Mouse (Mus musculus) hindbrain, embryonic 12.5 days (tissue): ENCODE results near the gene Lrp2bp. TPM values are rescaled to one million over a fixed set of nuclear protein-coding genes. Genes with fewer than 3 reads are reported as not detected.

Experiments
- ATAC-seq: fragments of 200-750 bp; cut with Nextera tagmentation; 2 replicates; pipeline ENCODE4 v1.8.0; 2017; ENCODE audit warnings: moderate TSS enrichment; ENCODE audit not compliant: low FRiP score
- H3K27ac ChIP-seq: fragments of 300-500 bp; sonication (generic); 2 replicates; pipeline ENCODE4 v1.5.1; 2016; ENCODE audit warnings: mild to moderate bottlenecking
- H3K27me3 ChIP-seq: fragments of 300-500 bp; sonication (generic); 2 replicates; pipeline ENCODE4 v1.6.1; 2016; ENCODE audit warnings: mild to moderate bottlenecking
- H3K36me3 ChIP-seq: fragments of 300-500 bp; sonication (generic); 2 replicates; pipeline ENCODE4 v1.6.1; 2016; ENCODE audit warnings: mild to moderate bottlenecking
- H3K4me1 ChIP-seq: fragments of 300-500 bp; sonication (generic); 2 replicates; pipeline ENCODE4 v1.6.1; 2016
- H3K4me2 ChIP-seq: fragments of 300-500 bp; sonication (generic); replicated peaks from 2 replicates; pipeline ENCODE4 v1.6.1; 2016; ENCODE audit warnings: mild to moderate bottlenecking
- H3K4me3 ChIP-seq: fragments of 300-500 bp; sonication (generic); 2 replicates; pipeline ENCODE4 v1.5.1; 2016; ENCODE audit warnings: mild to moderate bottlenecking
- H3K9ac ChIP-seq: fragments of 300-500 bp; sonication (generic); 2 replicates; pipeline ENCODE4 v1.6.1; 2016; ENCODE audit warnings: mild to moderate bottlenecking, moderate library complexity
- H3K9me3 ChIP-seq: fragments of 300-500 bp; sonication (generic); replicated peaks from 2 replicates; pipeline ENCODE4 v1.6.1; 2016; ENCODE audit warnings: mild to moderate bottlenecking
- WGBS: fragments of 180-500 bp; shearing (Covaris S2); methylation state at CpG from one replicate; pipeline ENCODE4 v1.1.7; 2016; 5-methylcytosine and 5-hydroxymethylcytosine counted together
- polyA plus RNA-seq: library from polyadenylated mRNA; unstranded; fragments of >200 nt; fragmentation: Nextera tagmentation; extraction: Ambion mirVana; gene quantifications from 2 replicates; pipeline ENCODE4 v1.2.1, GENCODE M21; 2016

Lrp2bp gene
- polyA plus RNA-seq, 1 experiment from 2014 or later = 0.41 TPM

- Histone ChIP-seq H3K27me3 (no peaks in the 10 kb centered on the region), H3K36me3 (peaks cover 15% of the 10 kb centered on the region), H3K9ac (no peak overlapping the region), H3K9me3 (no peaks in the 10 kb centered on the region), H3K27ac (no peak overlapping the region), H3K4me3 (no peak overlapping the region), H3K4me2 (no peak overlapping the region), H3K4me1 (peaks cover 10% of the 10 kb centered on the region)
- whole genome bisulfite sequencing = 88% methylated on average over 2 of the region's 2 CpGs
- ATAC-seq = no peak
Measured at GRCm38 (mm10) chr8:45998228-45998627, 875 bp upstream of the Lrp2bp start.

GRCm38 (mm10) chr8:45999784-46000705 lies 942 bp downstream of the Lrp2bp start:
- Histone ChIP-seq H3K27me3 (no peaks in the 10 kb centered on the region), H3K9me3 (no peaks in the 10 kb centered on the region), H3K4me1 (peaks cover 10% of the 10 kb centered on the region), H3K36me3 (peaks cover 11% of the 10 kb centered on the region), H3K4me2 (peak overlapping the region; percentile 82), H3K27ac (peak overlapping the region; percentile 99), H3K9ac (peak overlapping the region; percentile 79), H3K4me3 (peak overlapping the region; percentile 51)
- WGBS = 6% methylated on average over 55 of the region's 55 CpGs
- ATAC-seq = peak; percentile 99

GRCm38 (mm10) chr8:46005596-46005995 lies 6.5 kb downstream of the Lrp2bp start, which contains the start of gene Ankrd37:
TSS of gene Ankrd37 (minus strand) at chr8:46005707.
- 81% methylated on average over 4 of the region's 4 CpGs for WGBS
- Histone ChIP-seq H3K36me3 (no peaks in the 10 kb centered on the region), H3K27me3 (no peaks in the 10 kb centered on the region), H3K4me3 (no peak within 1 kb of the TSS), H3K4me2 (no peak within 1 kb of the TSS), H3K4me1 (peaks cover 2% of the 10 kb centered on the region; the same call in 1 of the 2 replicates), H3K27ac (no peak within 1 kb of the TSS), H3K9me3 (no peaks in the 10 kb centered on the region), H3K9ac (no peak within 1 kb of the TSS)
- no peak for ATAC-seq

GRCm38 (mm10) chr8:46007050-46007672 lies 8.1 kb downstream of the Lrp2bp start:
- no peak overlapping the region for H3K4me3 ChIP-seq
- no peak for ATAC-seq
- H3K4me1 ChIP-seq = 0 out of 2 replicates have a peak, but pooled peaks cover 5% of the 10 kb centered on the region
- H3K4me2 ChIP-seq = no peak overlapping the region
- H3K27me3 ChIP-seq = no peaks in the 10 kb centered on the region
- no peak overlapping the region for H3K9ac ChIP-seq
- WGBS = 73% methylated on average over 3 of the region's 3 CpGs
- H3K27ac ChIP-seq = no peak overlapping the region
- H3K36me3 ChIP-seq = no peaks in the 10 kb centered on the region
- no peaks in the 10 kb centered on the region for H3K9me3 ChIP-seq

GRCm38 (mm10) chr8:46010306-46010705 lies 11.2 kb downstream of the Lrp2bp start:
- no peak overlapping the region for H3K9ac ChIP-seq
- H3K4me1 ChIP-seq = 0 out of 2 replicates have a peak, but pooled peaks cover 5% of the 10 kb centered on the region
- no peak for ATAC-seq
- no peaks in the 10 kb centered on the region for H3K9me3 ChIP-seq
- no peak overlapping the region for H3K27ac ChIP-seq
- no peak overlapping the region for H3K4me3 ChIP-seq
- H3K27me3 ChIP-seq = no peaks in the 10 kb centered on the region
- 45% methylated on average over 2 of the region's 2 CpGs for WGBS
- peak overlapping the region; percentile 31 for H3K4me2 ChIP-seq
- no peaks in the 10 kb centered on the region for H3K36me3 ChIP-seq

GRCm38 (mm10) chr8:46010746-46011680 lies 11.9 kb downstream of the Lrp2bp start:
- Histone ChIP-seq H3K4me3 (no peak overlapping the region), H3K27me3 (no peaks in the 10 kb centered on the region), H3K9ac (no peak overlapping the region), H3K9me3 (no peaks in the 10 kb centered on the region), H3K27ac (no peak overlapping the region), H3K36me3 (no peaks in the 10 kb centered on the region), H3K4me1 (0 out of 2 replicates have a peak, but pooled peaks cover 5% of the 10 kb centered on the region), H3K4me2 (peak overlapping the region; percentile 31)
- 0 out of 2 replicates have a peak, but pooled peaks have one; percentile 22 for ATAC-seq
- 22% methylated on average over 17 of the region's 17 CpGs for WGBS

GRCm38 (mm10) chr8:46022203-46022602 lies 23.1 kb downstream of the Lrp2bp start:
- Histone ChIP-seq H3K4me3 (no peak overlapping the region), H3K9ac (no peak overlapping the region), H3K27me3 (no peaks in the 10 kb centered on the region), H3K27ac (no peak overlapping the region), H3K36me3 (no peaks in the 10 kb centered on the region), H3K4me2 (no peak overlapping the region), H3K4me1 (no peaks in the 10 kb centered on the region), H3K9me3 (no peaks in the 10 kb centered on the region)
- WGBS = 92% methylated on average over 9 of the region's 9 CpGs
- ATAC-seq = no peak

GRCm38 (mm10) chr8:46022758-46023157 lies 23.7 kb downstream of the Lrp2bp start:
- no peak overlapping the region for H3K4me3 ChIP-seq
- no peak for ATAC-seq
- no peaks in the 10 kb centered on the region for H3K36me3 ChIP-seq
- no peak overlapping the region for H3K9ac ChIP-seq
- H3K4me1 ChIP-seq = no peaks in the 10 kb centered on the region
- H3K9me3 ChIP-seq = no peaks in the 10 kb centered on the region
- H3K27me3 ChIP-seq = no peaks in the 10 kb centered on the region
- WGBS = 94% methylated on average over 9 of the region's 9 CpGs
- H3K4me2 ChIP-seq = no peak overlapping the region
- no peak overlapping the region for H3K27ac ChIP-seq

- Histone ChIP-seq H3K27ac (no peak overlapping the region), H3K4me2 (no peak overlapping the region), H3K36me3 (no peaks in the 10 kb centered on the region), H3K9ac (no peak overlapping the region), H3K9me3 (no peaks in the 10 kb centered on the region), H3K27me3 (no peaks in the 10 kb centered on the region), H3K4me1 (no peaks in the 10 kb centered on the region), H3K4me3 (no peak overlapping the region)
- ATAC-seq = no peak
- 56% methylated on average over 4 of the region's 4 CpGs for WGBS
Measured at GRCm38 (mm10) chr8:46024392-46024791, 25.3 kb downstream of the Lrp2bp start.

GRCm38 (mm10) chr8:46036217-46036616 lies 37.1 kb downstream of the Lrp2bp start:
- no peaks in the 10 kb centered on the region for H3K4me1 ChIP-seq
- no peak overlapping the region for H3K4me2 ChIP-seq
- 0 out of 2 replicates have a peak, but pooled peaks cover 4% of the 10 kb centered on the region for H3K36me3 ChIP-seq
- no peak for ATAC-seq
- H3K27me3 ChIP-seq = no peaks in the 10 kb centered on the region
- H3K27ac ChIP-seq = no peak overlapping the region
- H3K9ac ChIP-seq = no peak overlapping the region
- WGBS = 65% methylated on average over 11 of the region's 11 CpGs
- no peaks in the 10 kb centered on the region for H3K9me3 ChIP-seq
- H3K4me3 ChIP-seq = no peak overlapping the region

GRCm38 (mm10) chr8:46039666-46040065 lies 40.6 kb downstream of the Lrp2bp start:
- Histone ChIP-seq H3K9ac (no peak overlapping the region), H3K4me2 (no peak overlapping the region), H3K36me3 (peaks cover 10% of the 10 kb centered on the region; the same call in 1 of the 2 replicates), H3K27me3 (no peaks in the 10 kb centered on the region), H3K27ac (no peak overlapping the region), H3K4me3 (no peak overlapping the region), H3K4me1 (no peaks in the 10 kb centered on the region), H3K9me3 (no peaks in the 10 kb centered on the region)
- ATAC-seq = no peak
- 66% methylated on average over 1 of the region's 1 CpGs for WGBS
